Mouse (Mus musculus): ENCODE results near the gene Zfp661. TPM values are rescaled to one million over a fixed set of nuclear protein-coding genes. Genes with fewer than 3 reads are reported as not detected.
"Not testable (repeated sequence)": the region's sequence is repeated elsewhere in the genome, so short reads cannot be mapped to it uniquely, and the experiment has no call there.

The Zfp661 gene
- polyA plus RNA-seq, 1 experiment from 2014 or later, result 8.0 TPM

- Histone ChIP-seq H3K36me3 (peaks cover 52% of the 10 kb centered on the region), H3K27ac (no peak overlapping the region), H3K9me3 (replicated peaks) (no peaks in the 10 kb centered on the region), H3K27me3 (no peaks in the 10 kb centered on the region), H3K4me2 (replicated peaks) (no peak overlapping the region), H3K9ac (no peak overlapping the region), H3K4me3 (no peak overlapping the region), H3K4me1 (peaks cover 7% of the 10 kb centered on the region; the same call in 1 of the 2 replicates)
- no peak for ATAC-seq (ENCODE audit: low FRiP score)
- 91% methylated on average over 3 of the region's 3 CpGs for WGBS
Measured at GRCm38 (mm10) chr2:127605203-127605602, 18.3 kb upstream of the Zfp661 start.

- not testable (repeated sequence) for H3K4me1 ChIP-seq; H3K4me2 ChIP-seq (replicated peaks); H3K27me3 ChIP-seq; ATAC-seq (ENCODE audit: low FRiP score); H3K9ac ChIP-seq; H3K4me3 ChIP-seq; H3K9me3 ChIP-seq (replicated peaks); H3K27ac ChIP-seq
- H3K36me3 ChIP-seq, result peaks cover 70% of the 10 kb centered on the region
- WGBS, result 76% methylated on average over 6 of the region's 8 CpGs
Measured at GRCm38 (mm10) chr2:127603383-127603782, 16.5 kb upstream of the Zfp661 start.

- Histone ChIP-seq H3K36me3 (peaks cover 48% of the 10 kb centered on the region), H3K4me3 (no peak overlapping the region), H3K9me3 (replicated peaks) (no peaks in the 10 kb centered on the region), H3K4me2 (replicated peaks) (no peak overlapping the region), H3K27ac (no peak overlapping the region), H3K4me1 (peaks cover 19% of the 10 kb centered on the region), H3K27me3 (no peaks in the 10 kb centered on the region), H3K9ac (no peak overlapping the region)
- WGBS, result 78% methylated on average over 4 of the region's 4 CpGs
- no peak for ATAC-seq (ENCODE audit: low FRiP score)
Measured at GRCm38 (mm10) chr2:127590840-127591239, 3.9 kb upstream of the Zfp661 start.

- ATAC-seq (ENCODE audit: low FRiP score), result no peak
- H3K27ac ChIP-seq, result no peak overlapping the region
- no peaks in the 10 kb centered on the region for H3K9me3 ChIP-seq (replicated peaks)
- H3K27me3 ChIP-seq, result no peaks in the 10 kb centered on the region
- H3K4me2 ChIP-seq (replicated peaks), result no peak overlapping the region
- WGBS, result 74% methylated on average over 15 of the region's 15 CpGs
- no peak overlapping the region for H3K4me3 ChIP-seq
- peaks cover 19% of the 10 kb centered on the region for H3K4me1 ChIP-seq
- peaks cover 42% of the 10 kb centered on the region for H3K36me3 ChIP-seq
- H3K9ac ChIP-seq, result no peak overlapping the region
Measured at GRCm38 (mm10) chr2:127590204-127590603, 3.3 kb upstream of the Zfp661 start.

- Histone ChIP-seq H3K27me3 (no peaks in the 10 kb centered on the region), H3K9ac (no peak overlapping the region), H3K9me3 (replicated peaks) (no peaks in the 10 kb centered on the region), H3K4me2 (replicated peaks) (no peak overlapping the region; the same call in 1 of the 2 replicates), H3K36me3 (peaks cover 29% of the 10 kb centered on the region), H3K4me3 (no peak overlapping the region), H3K4me1 (peaks cover 25% of the 10 kb centered on the region), H3K27ac (no peak overlapping the region)
- 91% methylated on average over 9 of the region's 9 CpGs for WGBS
- no peak for ATAC-seq (ENCODE audit: low FRiP score)
Measured at GRCm38 (mm10) chr2:127588897-127589296, 2.0 kb upstream of the Zfp661 start.

GRCm38 (mm10) chr2:127587514-127587844 is 585 bp upstream of the Zfp661 start:
- peak overlapping the region; percentile 73 for H3K4me2 ChIP-seq (replicated peaks)
- H3K4me1 ChIP-seq, result peaks cover 28% of the 10 kb centered on the region
- peak overlapping the region; percentile 93 for H3K27ac ChIP-seq
- WGBS, result 0% methylated on average over 22 of the region's 22 CpGs
- H3K27me3 ChIP-seq, result no peaks in the 10 kb centered on the region
- peaks cover 17% of the 10 kb centered on the region for H3K36me3 ChIP-seq
- no peaks in the 10 kb centered on the region for H3K9me3 ChIP-seq (replicated peaks)
- peak; percentile 35 for ATAC-seq (ENCODE audit: low FRiP score)
- peak overlapping the region; percentile 88 for H3K4me3 ChIP-seq
- peak overlapping the region; percentile 81 for H3K9ac ChIP-seq

GRCm38 (mm10) chr2:127584436-127584858 is 2.4 kb downstream of the Zfp661 start:
- no peaks in the 10 kb centered on the region for H3K27me3 ChIP-seq
- peaks cover 28% of the 10 kb centered on the region for H3K4me1 ChIP-seq
- H3K9ac ChIP-seq, result peak overlapping the region; percentile 67
- H3K4me3 ChIP-seq, result peak overlapping the region; percentile 50
- WGBS, result under 1% methylated on average over 24 of the region's 24 CpGs
- H3K36me3 ChIP-seq, result peaks cover 2% of the 10 kb centered on the region; the same call in 1 of the 2 replicates
- no peaks in the 10 kb centered on the region for H3K9me3 ChIP-seq (replicated peaks)
- no peak overlapping the region for H3K27ac ChIP-seq
- peak; percentile 87 for ATAC-seq (ENCODE audit: low FRiP score)
- peak overlapping the region; percentile 73 for H3K4me2 ChIP-seq (replicated peaks)

- peaks cover 24% of the 10 kb centered on the region for H3K36me3 ChIP-seq
- H3K9me3 ChIP-seq (replicated peaks), result peaks cover 7% of the 10 kb centered on the region; the same call in 1 of the 2 replicates
- H3K9ac ChIP-seq, result no peak overlapping the region
- H3K27ac ChIP-seq, result no peak overlapping the region
- no peak overlapping the region for H3K4me3 ChIP-seq
- no peak overlapping the region for H3K4me2 ChIP-seq (replicated peaks)
- no peaks in the 10 kb centered on the region for H3K4me1 ChIP-seq
- no peaks in the 10 kb centered on the region for H3K27me3 ChIP-seq
- 69% methylated on average over 1 of the region's 1 CpGs for WGBS
- ATAC-seq (ENCODE audit: low FRiP score), result no peak
Measured at GRCm38 (mm10) chr2:127573322-127573721, 13.6 kb downstream of the Zfp661 start.

- Histone ChIP-seq H3K4me2 (replicated peaks) (peak overlapping the region; percentile 45), H3K9me3 (replicated peaks) (no peaks in the 10 kb centered on the region), H3K9ac (0 out of 2 replicates have a peak overlapping the region, but pooled peaks have one; percentile 24), H3K4me1 (peaks cover 4% of the 10 kb centered on the region), H3K36me3 (no peaks in the 10 kb centered on the region), H3K27ac (no peak overlapping the region), H3K4me3 (peak overlapping the region; percentile 23), H3K27me3 (peaks cover 6% of the 10 kb centered on the region; the same call in 1 of the 2 replicates)
- WGBS, result 13% methylated on average over 18 of the region's 18 CpGs
- peak; percentile 99 for ATAC-seq (ENCODE audit: low FRiP score)
Measured at GRCm38 (mm10) chr2:127559070-127559966, 27.6 kb downstream of the Zfp661 start.

GRCm38 (mm10) chr2:127551078-127551477 is 35.8 kb downstream of the Zfp661 start:
- no peak overlapping the region for H3K4me3 ChIP-seq
- no peak overlapping the region for H3K4me2 ChIP-seq (replicated peaks)
- no peaks in the 10 kb centered on the region; the same call in 1 of the 2 replicates for H3K27me3 ChIP-seq
- no peaks in the 10 kb centered on the region for H3K9me3 ChIP-seq (replicated peaks)
- H3K4me1 ChIP-seq, result no peaks in the 10 kb centered on the region
- no peak overlapping the region for H3K27ac ChIP-seq
- WGBS, result 46% methylated on average over 5 of the region's 5 CpGs
- H3K9ac ChIP-seq, result no peak overlapping the region
- no peak; the same call in 1 of the 2 replicates for ATAC-seq (ENCODE audit: low FRiP score)
- no peaks in the 10 kb centered on the region for H3K36me3 ChIP-seq

- 62% methylated on average over 1 of the region's 1 CpGs for WGBS
- H3K9me3 ChIP-seq (replicated peaks), result no peaks in the 10 kb centered on the region
- no peak overlapping the region for H3K9ac ChIP-seq
- no peak overlapping the region for H3K4me3 ChIP-seq
- H3K4me2 ChIP-seq (replicated peaks), result no peak overlapping the region
- no peaks in the 10 kb centered on the region; the same call in 1 of the 2 replicates for H3K27me3 ChIP-seq
- H3K4me1 ChIP-seq, result no peaks in the 10 kb centered on the region
- no peak for ATAC-seq (ENCODE audit: low FRiP score)
- H3K27ac ChIP-seq, result no peak overlapping the region
- no peaks in the 10 kb centered on the region for H3K36me3 ChIP-seq
Measured at GRCm38 (mm10) chr2:127550446-127550845, 36.4 kb downstream of the Zfp661 start.

GRCm38 (mm10) chr2:127549711-127550110 is 37.2 kb downstream of the Zfp661 start:
- Histone ChIP-seq H3K4me1 (no peaks in the 10 kb centered on the region), H3K36me3 (no peaks in the 10 kb centered on the region), H3K9me3 (replicated peaks) (no peaks in the 10 kb centered on the region), H3K27me3 (no peaks in the 10 kb centered on the region; the same call in 1 of the 2 replicates), H3K4me3 (no peak overlapping the region), H3K9ac (no peak overlapping the region), H3K27ac (no peak overlapping the region), H3K4me2 (replicated peaks) (no peak overlapping the region)
- no peak for ATAC-seq (ENCODE audit: low FRiP score)

All from hindbrain, embryonic 12.5 days (tissue).